Mouse (Mus musculus): ENCODE results near the gene Cdc45. TPM values are rescaled to one million over a fixed set of nuclear protein-coding genes. Genes with fewer than 3 reads are reported as not detected.

Gene Cdc45
- total RNA-seq, 1 experiment from 2014 or later: 13.1 TPM

- DNase-seq: no peak
These were observed 81.1 kb downstream of the Cdc45 start for GRCm38 (mm10) chr16:18730640-18731039.

Other genes starting within 250 kb of the Cdc45 start
- 2.5 TPM in 1 of 2 replicates, not detected in the other for gene Tbx1, start 221.3 kb downstream of the Cdc45 start, total RNA-seq (2021)
- gene Gp1bb, start 189.6 kb downstream of the Cdc45 start, total RNA-seq (2021): 0.41 TPM in 2 replicates
- gene Gm49601, start 185.6 kb downstream of the Cdc45 start, total RNA-seq (2021): 3.4 and 4.5 TPM in 2 replicates
- gene Sept5, start 182.0 kb downstream of the Cdc45 start, total RNA-seq (2021): 12.1 and 15.2 TPM in 2 replicates
- 44.5 and 61.0 TPM in 2 replicates for gene Cldn5, start 35.1 kb downstream of the Cdc45 start, total RNA-seq (2021)
- 90.5 and 95.1 TPM in 2 replicates for gene Ufd1, start 208 bp downstream of the Cdc45 start, total RNA-seq (2021)
- gene 2510002D24Rik, start 24.6 kb upstream of the Cdc45 start, total RNA-seq (2021): 15.4 and 19.3 TPM in 2 replicates
- gene Gm28539, start 24.6 kb upstream of the Cdc45 start, total RNA-seq (2021): 1.8 and 5.6 TPM in 2 replicates
- gene Mrpl40, start 64.9 kb upstream of the Cdc45 start, total RNA-seq (2021): 57.0 and 62.0 TPM in 2 replicates
- 36.8 and 38.8 TPM in 2 replicates for gene Hira, start 65.0 kb upstream of the Cdc45 start, total RNA-seq (2021)